Mouse (Mus musculus) liver, embryonic 14 days (tissue): ENCODE results near the gene Rims3. TPM values are rescaled to one million over a fixed set of nuclear protein-coding genes. Genes with fewer than 3 reads are reported as not detected.

Source experiments
- polyA plus RNA-seq: library from polyadenylated mRNA; depleted of rRNA; stranded (reverse); fragments of >200 nt; gene quantifications from 2 replicates; pipeline ENCODE4 v1.2.3, GENCODE M21; 2012; rRNA removed

Rims3 gene
- 0.17 and 0.18 TPM in 2 replicates for polyA plus RNA-seq

DNA sequence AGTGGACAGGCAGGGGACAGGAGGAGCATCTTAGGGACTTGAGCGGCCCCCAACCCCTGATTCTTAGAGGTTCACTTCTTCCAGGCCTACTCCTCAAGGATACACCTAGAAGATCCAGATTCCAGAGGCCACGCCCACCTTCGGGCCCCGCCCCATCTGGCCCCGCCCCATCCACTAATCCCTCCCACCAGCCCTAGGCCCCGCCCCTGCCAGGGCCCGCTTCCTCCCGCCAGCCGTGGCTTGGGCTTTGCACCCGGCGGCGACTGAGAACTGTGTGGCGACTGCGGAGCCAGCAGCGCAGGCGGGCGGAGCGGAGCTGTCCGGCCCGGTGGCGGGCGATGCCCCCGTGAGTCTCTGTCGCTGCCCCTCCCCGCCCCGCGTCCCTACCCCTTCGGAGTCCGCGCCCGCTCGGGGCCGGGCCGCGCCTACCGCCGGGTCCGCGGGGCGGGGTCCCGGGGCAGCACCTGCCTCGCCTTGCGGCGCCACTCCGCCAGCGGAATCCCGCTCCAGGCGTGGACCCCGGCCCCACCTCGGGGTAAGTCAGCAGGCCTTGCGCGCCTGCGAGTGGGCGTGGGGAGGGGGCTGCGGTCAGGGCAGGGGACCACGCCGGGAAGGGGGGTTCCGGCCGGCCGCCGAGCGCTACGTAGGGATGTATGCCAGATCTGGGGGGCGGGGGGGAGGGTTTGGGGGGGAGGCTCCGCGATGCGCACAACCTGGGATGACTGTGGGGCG lies at the start of gene Rims3:
Gene Rims3, plus strand, starts transcription at position 229 of the 732 bp plus-strand sequence.

GRCm38 (mm10) chr4:120831472-120831871 lies 23.1 kb upstream of the Rims3 start, which contains the start of gene Nfyc:
Gene Nfyc (minus strand): TSS chr4:120831572.

GRCm38 (mm10) chr4:120924554-120925299 lies 70.1 kb downstream of the Rims3 start, which contains the start of gene Exo5:
Gene Exo5 (minus strand): TSS chr4:120925017.

Other genes starting within 250 kb of the Rims3 start
- 66.5 and 83.1 TPM in 2 replicates for gene Cited4, start 188.2 kb upstream of the Rims3 start, polyA plus RNA-seq
- gene Kcnq4, start 106.2 kb upstream of the Rims3 start, polyA plus RNA-seq: 0.03 and 0.06 TPM in 2 replicates
- gene Nfyc, start 23.2 kb upstream of the Rims3 start, polyA plus RNA-seq: 46.2 and 52.7 TPM in 2 replicates
- 7.6 and 8.1 TPM in 2 replicates for gene Exo5, start 70.2 kb downstream of the Rims3 start, polyA plus RNA-seq
- gene Zfp69, start 96.9 kb downstream of the Rims3 start, polyA plus RNA-seq: 1.1 TPM in 2 replicates
- 14.3 and 18.2 TPM in 2 replicates for gene Smap2, start 162.4 kb downstream of the Rims3 start, polyA plus RNA-seq
- 1.3 and 1.8 TPM in 2 replicates for gene Col9a2, start 184.6 kb downstream of the Rims3 start, polyA plus RNA-seq
- 10.5 and 11.5 TPM in 2 replicates for gene Zmpste24, start 243.4 kb downstream of the Rims3 start, polyA plus RNA-seq